Mouse (Mus musculus) activated CD4-positive, CD25-positive, alpha-beta regulatory T cell, adult 4 months (primary cell): ENCODE results near the gene Upp2. TPM values are rescaled to one million over a fixed set of nuclear protein-coding genes. Genes with fewer than 3 reads are reported as not detected.

Experiments
- polyA plus RNA-seq, 2 experiments: library from polyadenylated mRNA; unstranded; fragments of 100-300 nt; shearing (Covaris generic); gene quantifications; one replicate each; pipeline ENCODE4 v1.2.1; 2017

The Upp2 gene
- polyA plus RNA-seq, 2 experiments from 2014 or later: 0.32 TPM; not detected in 1

Other genes with a start within 250 kb of the Upp2 start
- gene Acvr1c, start 209.4 kb upstream of the Upp2 start, polyA plus RNA-seq: under 1 TPM; 0.24 to 0.87 TPM
- not detected for gene Gm17409, start 97.2 kb upstream of the Upp2 start, polyA plus RNA-seq
- gene Acvr1, start 141 bp upstream of the Upp2 start, polyA plus RNA-seq: under 1 TPM in 1 of 2 experiments, not detected in 1; 0.65 TPM